Mouse (Mus musculus) embryonic fibroblast, embryonic 13.5 days (primary cell): ENCODE measurements around the gene Lag3. TPM values are rescaled to one million over a fixed set of nuclear protein-coding genes. Genes with fewer than 3 reads are reported as not detected.
A peak's percentile ranks its signal among the peaks of the same experiment; 100 is the strongest.
"Not testable (repeated sequence)": the region's sequence is repeated elsewhere in the genome, so short reads cannot be mapped to it uniquely, and the experiment has no call there.

Experiments used
- H3K27ac ChIP-seq: 2 replicates; pipeline ENCODE4 v1.5.1; 2012; ENCODE audit warnings: low read length, control low read depth, inconsistent platforms; ENCODE audit not compliant: insufficient read depth
- H3K4me1 ChIP-seq: 2 replicates; pipeline ENCODE4 v1.6.1; 2011; ENCODE audit warnings: low read length; ENCODE audit not compliant: control insufficient read depth, insufficient read depth
- H3K4me3 ChIP-seq: 2 replicates; pipeline ENCODE4 v1.5.1; 2011; ENCODE audit warnings: mild to moderate bottlenecking, control low read depth, low read length; ENCODE audit not compliant: insufficient read depth
- CTCF ChIP-seq: IDR thresholded peaks from 2 replicates; pipeline ENCODE4 v1.5.1; 2011; ENCODE audit warnings: mild to moderate bottlenecking, control low read depth, low read length, moderate library complexity, borderline replicate concordance; ENCODE audit not compliant: insufficient read depth
- POLR2A ChIP-seq: IDR thresholded peaks from 2 replicates; pipeline ENCODE4 v1.6.1; 2011; ENCODE audit warnings: low read depth, mild to moderate bottlenecking, control low read depth, low read length, moderate library complexity
- polyA plus RNA-seq: library from polyadenylated mRNA; stranded (reverse); fragments of >200 nt; gene quantifications from 2 replicates; pipeline ENCODE4 v1.2.4, GENCODE M21; 2011; ENCODE audit warnings: low read depth; ENCODE audit not compliant: missing spikeins, insufficient read length

The Lag3 gene
- polyA plus RNA-seq, 1 experiment = 1.2 TPM

- H3K4me1 ChIP-seq = no peaks in the 10 kb centered on the region; the same call in 1 of the 2 replicates
- H3K4me3 ChIP-seq = peak overlapping the region; percentile 39
- H3K27ac ChIP-seq = peak overlapping the region; percentile 78
- peak; percentile 48 for TF ChIP-seq POLR2A
- peak; percentile 94 for TF ChIP-seq CTCF
Measured at GRCm38 (mm10) chr6:124903580-124904151, 7.8 kb downstream of the Lag3 start.

- no peaks in the 10 kb centered on the region; the same call in 1 of the 2 replicates for H3K4me1 ChIP-seq
- no peak overlapping the region for H3K27ac ChIP-seq
- no peak overlapping the region for H3K4me3 ChIP-seq
- TF ChIP-seq POLR2A (no peak), CTCF (no peak)
Measured at GRCm38 (mm10) chr6:124901851-124902250, 9.7 kb downstream of the Lag3 start.

- TF ChIP-seq POLR2A (no peak), CTCF (no peak)
- Histone ChIP-seq H3K4me3 (no peak overlapping the region), H3K27ac (no peak overlapping the region), H3K4me1 (no peaks in the 10 kb centered on the region; the same call in 1 of the 2 replicates)
Measured at GRCm38 (mm10) chr6:124900801-124901480, 10.6 kb downstream of the Lag3 start.

GRCm38 (mm10) chr6:124900056-124900800 lies 11.3 kb downstream of the Lag3 start:
- H3K4me3 ChIP-seq = no peak overlapping the region
- H3K27ac ChIP-seq = no peak overlapping the region
- no peaks in the 10 kb centered on the region; the same call in 1 of the 2 replicates for H3K4me1 ChIP-seq
- TF ChIP-seq POLR2A (no peak), CTCF (no peak)

GRCm38 (mm10) chr6:124898359-124898758 lies 13.1 kb downstream of the Lag3 start:
- TF ChIP-seq CTCF (no peak), POLR2A (no peak)
- Histone ChIP-seq H3K4me1 (no peaks in the 10 kb centered on the region), H3K4me3 (no peak overlapping the region)

GRCm38 (mm10) chr6:124894113-124894512 lies 17.4 kb downstream of the Lag3 start:
- not testable (repeated sequence) for H3K27ac ChIP-seq, H3K4me1 ChIP-seq, H3K4me3 ChIP-seq

More at GRCm38 (mm10) chr6:124898359-124898758, 13.1 kb downstream of the Lag3 start:
- no peak overlapping the region for H3K27ac ChIP-seq

GRCm38 (mm10) chr6:124890997-124891396 lies 20.5 kb downstream of the Lag3 start:
- no peak overlapping the region for H3K27ac ChIP-seq
- TF ChIP-seq POLR2A = no peak
- H3K4me1 ChIP-seq = no peaks in the 10 kb centered on the region
- H3K4me3 ChIP-seq = no peak overlapping the region

GRCm38 (mm10) chr6:124888555-124889125 lies 22.9 kb downstream of the Lag3 start:
- Histone ChIP-seq H3K4me3 (no peak overlapping the region), H3K4me1 (no peaks in the 10 kb centered on the region), H3K27ac (no peak overlapping the region)
- TF ChIP-seq CTCF = no peak
- no peak for TF ChIP-seq POLR2A

GRCm38 (mm10) chr6:124887986-124888385 lies 23.5 kb downstream of the Lag3 start, which contains the start of gene Cd4:
Gene Cd4, minus strand, starts transcription at chr6:124888221.
- TF ChIP-seq CTCF (no peak), POLR2A (no peak)
- Histone ChIP-seq H3K4me1 (no peaks in the 10 kb centered on the region), H3K27ac (no peak within 1 kb of the TSS), H3K4me3 (no peak within 1 kb of the TSS)

GRCm38 (mm10) chr6:124885956-124886381 lies 25.5 kb downstream of the Lag3 start:
- H3K4me3 ChIP-seq = no peak overlapping the region
- no peak overlapping the region for H3K27ac ChIP-seq
- TF ChIP-seq POLR2A (no peak), CTCF (no peak)
- H3K4me1 ChIP-seq = no peaks in the 10 kb centered on the region
